Mouse (Mus musculus): ENCODE measurements around the gene Narfl. TPM values are rescaled to one million over a fixed set of nuclear protein-coding genes. Genes with fewer than 3 reads are reported as not detected.
"Not testable (repeated sequence)": the region's sequence is repeated elsewhere in the genome, so short reads cannot be mapped to it uniquely, and the experiment has no call there.

Gene Narfl
- polyA plus RNA-seq, 1 experiment from 2014 or later = 26.8 TPM

DNA sequence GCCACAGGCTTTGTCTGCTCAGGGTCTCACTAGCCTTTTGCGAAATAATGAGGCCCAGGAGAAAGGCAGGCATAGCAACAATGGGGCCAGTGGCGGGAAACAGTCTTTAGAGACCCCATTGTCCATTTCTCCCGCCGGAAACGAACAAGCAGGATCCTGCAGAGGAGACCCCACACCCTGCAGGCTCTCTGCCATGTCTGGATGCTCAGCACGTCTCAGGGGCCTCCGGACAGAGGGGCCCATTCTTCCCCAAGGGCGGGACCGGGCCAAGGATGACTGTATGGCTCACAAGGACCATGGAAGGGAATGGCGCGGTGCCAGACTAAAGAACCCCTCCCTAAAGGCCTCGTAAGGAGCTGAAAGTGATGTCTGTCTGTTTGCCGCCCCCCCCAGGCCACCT, 20.6 kb downstream of the Narfl start:
- no peak for DNase-seq (ENCODE audit: low spot score)
- Histone ChIP-seq H3K27me3 (ENCODE audit: low read depth, poor library complexity, severe bottlenecking) (no peaks in the 10 kb centered on the region), H3K4me1 (peaks cover 70% of the 10 kb centered on the region), H3K4me3 (peak overlapping the region; percentile 87; the same call in 1 of the 2 replicates), H3K9me3 (replicated peaks) (no peaks in the 10 kb centered on the region), H3K27ac (peak overlapping the region; percentile 15; the same call in 1 of the 2 replicates), H3K36me3 (peaks cover 38% of the 10 kb centered on the region)
- WGBS = 84% methylated on average over 13 of the region's 13 CpGs

DNA sequence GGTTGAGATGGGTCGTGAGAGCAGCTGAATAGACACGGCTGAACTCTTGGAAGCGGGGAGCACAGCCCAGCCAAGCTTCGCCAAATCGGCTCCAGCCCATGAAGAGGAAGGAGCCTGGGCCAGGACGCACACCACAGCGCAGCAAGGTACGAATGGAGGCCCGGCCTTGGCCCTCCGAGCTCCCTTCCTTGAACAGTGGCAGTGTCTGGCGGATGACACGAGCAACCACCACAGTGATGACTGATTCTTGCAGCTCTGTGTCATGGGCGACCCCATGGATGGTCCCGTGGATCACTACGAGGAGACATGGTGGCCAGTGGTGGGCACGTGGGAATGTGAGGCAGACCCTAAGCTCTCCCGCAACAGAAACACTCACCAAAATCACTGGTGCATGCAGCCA, 21.4 kb downstream of the Narfl start:
- Histone ChIP-seq H3K4me1 (peaks cover 70% of the 10 kb centered on the region), H3K27ac (peak overlapping the region; percentile 91), H3K4me3 (peak overlapping the region; percentile 87), H3K9me3 (replicated peaks) (no peaks in the 10 kb centered on the region), H3K36me3 (peaks cover 30% of the 10 kb centered on the region), H3K27me3 (ENCODE audit: low read depth, poor library complexity, severe bottlenecking) (no peaks in the 10 kb centered on the region)
- no peak for DNase-seq (ENCODE audit: low spot score)
- 87% methylated on average over 17 of the region's 17 CpGs for WGBS

DNA sequence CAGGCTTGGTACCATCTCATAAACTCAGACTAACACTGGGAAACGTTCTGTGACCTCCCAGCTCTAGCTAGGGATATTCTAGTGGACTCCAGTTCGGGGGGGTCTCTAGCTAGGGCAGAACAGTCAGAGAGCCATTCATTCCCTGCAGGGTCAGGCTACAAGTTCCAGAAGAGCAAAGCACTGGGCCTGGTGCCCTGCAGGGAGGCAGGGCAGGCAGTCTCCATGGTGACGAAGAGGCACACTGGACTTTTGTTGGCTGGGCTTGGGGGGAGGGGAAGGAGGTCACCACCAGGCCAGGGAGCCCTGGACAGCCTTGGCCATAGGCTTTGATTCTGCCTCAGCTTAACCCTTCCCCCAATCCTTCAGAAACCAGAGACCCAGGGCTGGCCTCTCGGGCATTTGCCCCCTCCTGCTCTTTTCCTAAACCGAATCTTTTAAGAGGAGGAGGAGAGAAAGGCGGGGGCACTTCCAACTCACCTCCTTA, 22.1 kb downstream of the Narfl start, which contains the start of gene AC134908.4:
TSS of gene AC134908.4 (minus strand) at position 51 of the 484 bp plus-strand sequence.
- H3K4me1 ChIP-seq = peaks cover 68% of the 10 kb centered on the region
- peak within 1 kb of the TSS; percentile 87 for H3K4me3 ChIP-seq
- peak; percentile 77 for DNase-seq (ENCODE audit: low spot score)
- 2% methylated on average over 6 of the region's 6 CpGs for WGBS
- no peaks in the 10 kb centered on the region for H3K9me3 ChIP-seq (replicated peaks)
- H3K27me3 ChIP-seq (ENCODE audit: low read depth, poor library complexity, severe bottlenecking) = no peaks in the 10 kb centered on the region
- peak within 1 kb of the TSS; percentile 91 for H3K27ac ChIP-seq
- H3K36me3 ChIP-seq = peaks cover 28% of the 10 kb centered on the region

- peak overlapping the region; percentile 91 for H3K27ac ChIP-seq
- peaks cover 2% of the 10 kb centered on the region; the same call in 1 of the 2 replicates for H3K27me3 ChIP-seq (ENCODE audit: low read depth, poor library complexity, severe bottlenecking)
- no peaks in the 10 kb centered on the region for H3K9me3 ChIP-seq (replicated peaks)
- peaks cover 27% of the 10 kb centered on the region for H3K36me3 ChIP-seq
- H3K4me3 ChIP-seq = peak overlapping the region; percentile 87
- H3K4me1 ChIP-seq = peaks cover 62% of the 10 kb centered on the region
- peak; percentile 61 for DNase-seq (ENCODE audit: low spot score)
- WGBS = under 1% methylated on average over 37 of the region's 37 CpGs
Observed at GRCm38 (mm10) chr17:25796211-25796771, 22.7 kb downstream of the Narfl start.

DNA sequence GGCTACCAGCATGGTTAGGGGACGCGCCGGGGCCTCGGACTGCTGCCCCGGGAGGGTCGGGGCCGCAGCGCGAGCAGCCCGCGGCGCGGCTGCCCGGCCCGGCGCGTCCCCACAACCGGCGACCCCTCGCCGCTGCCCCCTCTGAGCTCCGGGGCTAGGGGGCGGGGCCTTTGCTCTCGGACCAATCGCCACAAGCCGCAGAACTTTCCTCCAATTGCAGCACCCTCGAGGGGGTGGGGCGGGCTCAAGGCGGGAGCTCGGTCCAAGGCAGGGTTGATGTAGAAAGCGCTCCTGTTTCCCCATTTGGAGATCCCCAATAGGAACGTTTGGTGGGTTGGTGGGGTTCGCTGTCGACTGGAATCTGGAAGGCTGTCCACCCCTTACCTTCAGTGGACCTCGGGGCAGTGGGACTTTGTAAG, 23.4 kb downstream of the Narfl start, which contains the start of gene Metrn:
TSS of gene Metrn (minus strand) at position 186 of the 419 bp plus-strand sequence.
- Histone ChIP-seq H3K27ac (peak within 1 kb of the TSS; percentile 91), H3K4me1 (peaks cover 55% of the 10 kb centered on the region), H3K4me3 (peak within 1 kb of the TSS; percentile 87), H3K36me3 (peaks cover 27% of the 10 kb centered on the region), H3K27me3 (ENCODE audit: low read depth, poor library complexity, severe bottlenecking) (peaks cover 8% of the 10 kb centered on the region), H3K9me3 (replicated peaks) (no peaks in the 10 kb centered on the region)
- DNase-seq (ENCODE audit: low spot score) = peak; percentile 93
- WGBS = under 1% methylated on average over 35 of the region's 35 CpGs

DNA sequence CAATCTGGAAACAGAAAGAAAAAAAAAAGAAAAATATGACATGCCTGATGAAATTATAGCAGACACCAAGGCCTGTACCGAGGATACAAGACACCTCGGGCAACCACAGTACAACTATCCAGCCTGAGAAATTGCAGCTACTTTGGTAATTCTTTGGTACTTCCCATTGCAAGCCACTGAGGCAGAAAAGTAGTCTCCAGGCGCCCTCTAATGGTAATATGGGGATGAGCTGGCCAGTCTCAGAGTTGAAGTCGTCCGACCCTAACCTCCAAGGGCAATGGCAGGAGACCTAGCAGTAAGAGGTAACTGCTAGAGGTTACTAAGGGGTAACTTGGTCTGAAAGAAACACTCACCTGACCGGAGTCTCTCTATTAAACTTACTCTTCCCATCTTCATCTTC, 27.5 kb downstream of the Narfl start:
- H3K27me3 ChIP-seq (ENCODE audit: low read depth, poor library complexity, severe bottlenecking) = peaks cover 32% of the 10 kb centered on the region
- H3K27ac ChIP-seq = no peak overlapping the region
- H3K4me3 ChIP-seq = no peak overlapping the region
- H3K36me3 ChIP-seq = no peaks in the 10 kb centered on the region
- H3K9me3 ChIP-seq (replicated peaks) = no peaks in the 10 kb centered on the region
- peaks cover 25% of the 10 kb centered on the region for H3K4me1 ChIP-seq
- DNase-seq (ENCODE audit: low spot score) = peak; percentile 63
- 11% methylated on average over 6 of the region's 6 CpGs for WGBS

DNA sequence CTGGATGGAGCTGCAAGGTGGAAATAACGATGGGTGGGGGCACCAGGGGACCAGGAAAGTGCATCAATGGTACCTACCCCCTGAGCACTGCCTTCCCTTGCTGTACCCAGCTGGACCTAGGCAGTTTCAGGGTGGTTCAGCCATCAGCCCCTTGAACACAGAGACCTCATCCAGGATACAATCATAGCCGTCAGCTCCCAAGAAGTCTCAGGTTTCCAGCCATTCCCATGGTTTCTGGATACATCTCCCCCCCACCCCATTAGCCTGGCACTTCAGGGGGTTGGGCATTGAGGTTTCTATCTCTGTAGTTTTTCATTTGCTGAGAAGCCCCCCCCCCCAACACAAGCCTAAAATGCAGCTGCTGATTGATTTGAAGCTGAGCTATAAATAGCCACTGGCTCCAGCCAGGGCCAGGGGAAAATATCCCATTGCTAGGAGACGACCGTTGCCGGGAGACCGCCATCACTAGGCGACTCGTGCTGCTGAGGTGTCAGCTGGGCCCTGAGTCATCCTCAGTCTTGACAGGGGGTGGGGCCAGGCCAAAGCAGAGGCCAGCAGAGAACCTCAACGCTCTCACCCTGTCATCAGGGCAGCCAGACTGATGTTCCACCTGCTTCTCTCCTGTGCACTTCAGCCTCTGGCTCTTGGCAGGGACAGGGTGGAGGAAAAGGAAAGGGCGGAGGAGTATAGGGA, 29.4 kb downstream of the Narfl start:
- no peaks in the 10 kb centered on the region for H3K9me3 ChIP-seq (replicated peaks)
- peaks cover 42% of the 10 kb centered on the region for H3K27me3 ChIP-seq (ENCODE audit: low read depth, poor library complexity, severe bottlenecking)
- H3K4me3 ChIP-seq = no peak overlapping the region
- no peaks in the 10 kb centered on the region for H3K36me3 ChIP-seq
- WGBS = 15% methylated on average over 10 of the region's 10 CpGs
- H3K27ac ChIP-seq = no peak overlapping the region
- no peak for DNase-seq (ENCODE audit: low spot score)
- H3K4me1 ChIP-seq = peaks cover 9% of the 10 kb centered on the region

DNA sequence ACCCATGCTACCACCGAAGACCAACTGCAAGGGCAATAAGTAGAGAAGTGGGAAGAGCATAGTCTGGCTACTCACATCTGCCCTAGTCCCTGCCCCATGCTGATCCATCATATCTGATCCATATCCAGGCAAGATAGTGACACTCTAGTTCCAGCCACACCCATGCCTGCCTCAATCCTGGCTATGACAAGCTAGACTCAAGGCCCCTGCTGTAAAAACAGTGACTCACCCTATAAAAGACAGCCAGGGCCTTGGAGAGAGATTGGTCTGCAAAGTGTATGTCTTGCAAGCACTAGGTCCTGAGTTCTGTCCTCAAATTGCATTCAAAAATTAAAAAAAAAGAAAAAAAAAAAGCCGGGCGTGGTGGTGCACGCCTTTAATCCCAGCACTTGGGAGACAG, 32.9 kb downstream of the Narfl start:
- 77% methylated on average over 4 of the region's 4 CpGs for WGBS
- Histone ChIP-seq H3K27ac (no peak overlapping the region), H3K27me3 (ENCODE audit: low read depth, poor library complexity, severe bottlenecking) (peaks cover 72% of the 10 kb centered on the region), H3K36me3 (no peaks in the 10 kb centered on the region), H3K9me3 (replicated peaks) (no peaks in the 10 kb centered on the region), H3K4me3 (no peak overlapping the region), H3K4me1 (peaks cover 30% of the 10 kb centered on the region)
- DNase-seq (ENCODE audit: low spot score) = no peak

DNA sequence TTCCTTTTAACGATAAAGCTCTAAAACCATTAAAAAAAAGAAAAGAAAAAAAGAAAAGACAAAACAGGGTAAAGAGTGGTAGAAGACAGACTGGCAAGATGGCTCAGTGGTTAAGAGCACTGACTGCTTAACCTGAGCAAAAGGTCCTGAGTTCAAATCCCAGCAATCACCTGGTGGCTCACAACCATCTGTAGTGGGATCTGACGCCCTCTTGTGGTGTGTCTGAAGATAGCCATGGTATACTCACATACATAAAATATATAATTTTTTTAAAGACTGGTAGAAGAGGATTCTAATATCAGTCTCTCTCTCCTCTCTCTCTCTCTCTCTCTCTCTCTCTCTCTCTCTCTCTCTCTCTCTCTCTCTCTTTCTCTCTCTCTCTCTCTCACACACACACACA, 33.9 kb downstream of the Narfl start:
- DNase-seq (ENCODE audit: low spot score); H3K4me3 ChIP-seq; H3K27ac ChIP-seq; H3K9me3 ChIP-seq (replicated peaks); H3K36me3 ChIP-seq: not testable (repeated sequence)
- WGBS = 48% methylated on average over 2 of the region's 2 CpGs
- Histone ChIP-seq H3K4me1 (peaks cover 30% of the 10 kb centered on the region), H3K27me3 (ENCODE audit: low read depth, poor library complexity, severe bottlenecking) (peaks cover 74% of the 10 kb centered on the region)

DNA sequence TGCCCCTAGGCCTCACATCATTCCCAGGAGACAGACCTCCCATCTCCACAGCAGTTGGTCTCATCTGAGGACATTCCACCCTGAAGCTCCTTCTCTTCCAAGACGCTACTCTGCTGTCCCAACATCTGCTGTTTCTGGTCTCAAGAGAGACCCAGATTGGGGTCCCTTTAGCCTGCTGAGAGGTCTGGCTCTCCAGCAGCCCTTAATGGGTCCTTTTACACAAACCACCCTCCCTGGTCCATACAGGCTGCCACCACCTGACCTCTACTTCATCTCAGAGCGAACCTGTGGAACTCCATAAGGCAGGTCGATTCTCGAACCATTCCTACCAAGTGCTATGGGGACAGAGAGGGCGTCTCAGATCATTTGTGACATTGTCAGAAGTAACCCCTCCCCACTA, 34.5 kb downstream of the Narfl start:
- DNase-seq (ENCODE audit: low spot score) = no peak
- Histone ChIP-seq H3K36me3 (no peaks in the 10 kb centered on the region), H3K4me3 (peak overlapping the region; percentile 77), H3K9me3 (replicated peaks) (no peaks in the 10 kb centered on the region), H3K27me3 (ENCODE audit: low read depth, poor library complexity, severe bottlenecking) (peaks cover 74% of the 10 kb centered on the region), H3K4me1 (peaks cover 25% of the 10 kb centered on the region), H3K27ac (peak overlapping the region; percentile 70; the same call in 1 of the 2 replicates)
- WGBS = 48% methylated on average over 5 of the region's 5 CpGs

- peak within 1 kb of the TSS; percentile 70 for H3K27ac ChIP-seq
- no peaks in the 10 kb centered on the region for H3K36me3 ChIP-seq
- WGBS = under 1% methylated on average over 93 of the region's 100 CpGs
- H3K27me3 ChIP-seq (ENCODE audit: low read depth, poor library complexity, severe bottlenecking) = peaks cover 72% of the 10 kb centered on the region
- DNase-seq (ENCODE audit: low spot score) = peak; percentile 78
- H3K4me1 ChIP-seq = peaks cover 26% of the 10 kb centered on the region
- H3K4me3 ChIP-seq = peak within 1 kb of the TSS; percentile 77
- H3K9me3 ChIP-seq (replicated peaks) = no peaks in the 10 kb centered on the region
Observed at GRCm38 (mm10) chr17:25808789-25809605, 35.4 kb downstream of the Narfl start, which contains the start of gene Fbxl16. Fbxl16 (plus strand) TSS chr17:25809085.

DNA sequence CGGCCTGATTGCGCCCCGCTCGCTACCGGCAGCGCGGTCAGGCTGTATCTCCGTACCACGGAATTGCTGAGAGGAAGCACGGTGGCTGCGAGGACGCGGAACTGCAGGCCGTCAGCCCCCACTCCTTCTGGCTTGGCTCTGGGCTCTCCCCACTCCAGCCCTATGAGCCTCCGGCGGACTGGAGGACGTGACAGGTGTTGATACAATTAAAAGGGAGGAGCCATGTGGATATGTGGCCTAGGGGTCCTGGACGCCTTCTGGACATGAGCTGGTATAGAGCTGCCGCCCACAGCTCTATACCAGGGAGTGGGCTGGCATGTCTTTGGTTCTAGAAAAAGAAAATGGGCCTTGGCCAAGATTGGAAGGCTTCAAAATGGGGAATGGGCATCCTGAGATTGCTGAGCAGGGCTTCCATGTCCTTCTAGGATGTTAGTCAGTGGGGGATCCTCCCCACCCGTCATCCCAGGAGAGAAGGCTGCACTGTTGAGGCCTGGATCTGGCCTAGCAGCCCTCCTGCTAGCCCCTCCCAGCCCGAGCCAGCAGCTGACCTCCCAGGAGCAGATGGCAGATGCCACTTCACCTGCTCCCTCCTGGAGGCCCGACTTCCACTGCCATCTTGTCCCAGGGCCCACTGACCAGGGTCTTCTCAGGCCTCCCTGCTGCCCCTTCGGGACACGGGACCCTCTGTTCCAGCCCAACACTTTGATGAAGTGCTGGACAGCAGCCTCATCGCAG, 36.2 kb downstream of the Narfl start:
- H3K27me3 ChIP-seq (ENCODE audit: low read depth, poor library complexity, severe bottlenecking) = peaks cover 76% of the 10 kb centered on the region

More for the DNA sequence above, 36.2 kb downstream of the Narfl start:
- 10% methylated on average over 25 of the region's 25 CpGs for WGBS
- Histone ChIP-seq H3K4me1 (peaks cover 26% of the 10 kb centered on the region), H3K36me3 (no peaks in the 10 kb centered on the region), H3K9me3 (replicated peaks) (no peaks in the 10 kb centered on the region), H3K27ac (peak overlapping the region; percentile 70), H3K4me3 (peak overlapping the region; percentile 77)
- no peak for DNase-seq (ENCODE audit: low spot score)

Measured in limb, embryonic 10.5 days (tissue).